Mouse (Mus musculus) megakaryocyte, embryonic 14.5 days (primary cell): Measurements from ENCODE around the gene AW209491.

ENCODE experiments used
- FLI1 ChIP-seq: IDR thresholded peaks from 2 replicates; pipeline ENCODE4 v1.6.1; 2012; ENCODE audit warnings: low read length, inconsistent platforms, mixed read lengths
- GATA1 ChIP-seq: IDR thresholded peaks from 3 replicates; pipeline ENCODE4 v1.6.1; 2012; ENCODE audit warnings: mixed read lengths, low read length, inconsistent platforms, borderline replicate concordance

GRCm38 (mm10) chr13:14639998-14640397, 10.0 kb downstream of the AW209491 start:
- TF ChIP-seq GATA1 = no peak
- no peak for TF ChIP-seq FLI1
